Mouse (Mus musculus) mouse embryonic stem cell (cell line): ENCODE results near the gene Nipa1.
"Not testable (repeated sequence)": the region's sequence is repeated elsewhere in the genome, so short reads cannot be mapped to it uniquely, and the experiment has no call there.

Source experiments
- in situ Hi-C, 2 experiments: fragments of 300-500 bp; cut with MboI; formaldehyde crosslinking; loops; 1 replicate in 1 of 2; 3 replicates in 1 of 2; pipeline ENCODE4 v1.14.3; 2019 to 2020; ENCODE audit warnings: low sequenced_read_pairs in 2 of 2, low pct_unique_long_range_greater_than_20kb in 1 of 2, mixed read lengths in 1 of 2; ENCODE audit not compliant: unreplicated experiment in 1 of 2

Gene Nipa1

GRCm38 (mm10) chr7:56014002-56014702 is 5.6 kb downstream of the Nipa1 start:
- in situ Hi-C loops, result not testable (repeated sequence)

DNA sequence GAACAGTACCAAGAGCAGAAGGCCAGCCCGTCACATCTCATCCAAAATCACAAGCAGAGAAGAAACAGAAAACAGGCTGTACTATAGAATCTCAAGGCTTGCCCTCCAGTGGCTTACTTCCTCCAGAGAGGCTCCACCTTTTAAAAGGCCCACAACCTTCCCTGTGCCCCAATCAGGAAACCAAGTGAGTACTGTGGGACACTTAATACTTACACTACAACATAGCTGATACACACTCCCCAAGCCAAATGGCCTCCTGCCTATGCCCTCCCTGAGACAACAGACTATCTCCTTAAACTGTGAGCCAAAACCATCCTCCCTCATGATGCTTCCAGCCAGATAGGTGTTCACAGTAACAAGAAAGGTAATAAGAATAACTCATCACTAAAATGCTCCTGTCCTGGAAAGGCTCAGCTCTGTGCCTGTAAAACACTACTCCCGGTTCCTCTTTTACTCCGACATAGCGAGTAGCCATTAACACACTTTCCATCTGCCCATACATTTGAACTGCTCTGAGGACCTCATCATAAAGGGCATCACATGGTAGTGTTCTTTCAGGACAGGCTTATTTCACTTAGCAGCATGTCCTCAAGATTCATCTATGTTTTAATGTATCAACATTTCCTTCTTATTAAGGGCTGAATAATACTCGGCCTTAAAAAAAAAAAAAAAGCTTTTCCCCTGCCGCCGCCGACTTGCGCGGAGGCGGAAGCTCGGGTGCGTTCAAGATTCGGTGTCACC is 6.3 kb downstream of the Nipa1 start:
- in situ Hi-C loops, result no loop called here

DNA sequence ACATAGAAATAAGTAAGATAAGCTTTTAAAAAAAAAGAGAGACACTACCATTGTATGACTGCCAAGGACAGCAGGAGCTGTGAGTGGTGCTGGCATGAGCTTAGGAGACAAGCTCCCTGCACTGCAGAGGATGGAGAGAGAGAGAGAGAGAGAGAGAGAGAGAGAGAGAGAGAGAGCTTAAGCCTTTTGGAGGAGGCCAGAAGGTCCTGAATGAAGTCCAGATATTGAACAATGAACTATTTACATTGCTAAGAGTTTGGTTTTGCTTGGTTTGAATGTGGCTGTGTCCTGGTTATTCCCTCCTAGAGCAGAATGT is 8.8 kb downstream of the Nipa1 start:
- in situ Hi-C loops, result no loop called here

- in situ Hi-C loops, result no loop called here
Observed at GRCm38 (mm10) chr7:56010318-56011017, 9.3 kb downstream of the Nipa1 start.

GRCm38 (mm10) chr7:55998997-55999396 is 20.8 kb downstream of the Nipa1 start:
- in situ Hi-C loops, result no loop called here

GRCm38 (mm10) chr7:55995013-55995412 is 24.7 kb downstream of the Nipa1 start:
- in situ Hi-C loops, result no loop called here

DNA sequence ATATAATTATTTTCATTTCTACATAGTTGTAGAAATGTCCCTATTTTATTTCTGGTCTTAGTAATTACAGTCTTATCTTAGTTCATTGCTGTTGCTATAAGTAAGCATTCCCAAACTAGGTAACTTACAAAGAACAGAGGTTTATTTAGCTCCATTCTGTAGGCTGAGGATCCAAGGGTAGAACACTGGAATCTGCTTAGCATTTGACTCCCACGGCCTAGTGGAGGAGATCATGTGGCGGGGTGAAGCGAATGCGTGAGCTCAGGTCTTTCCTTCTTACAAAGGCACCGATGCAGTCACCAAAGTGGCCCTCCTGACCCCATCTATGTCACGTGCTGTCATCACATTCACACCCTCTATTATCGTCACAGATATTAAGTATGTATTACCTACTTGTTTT is 27.9 kb downstream of the Nipa1 start:
- in situ Hi-C loops, result no loop called here

DNA sequence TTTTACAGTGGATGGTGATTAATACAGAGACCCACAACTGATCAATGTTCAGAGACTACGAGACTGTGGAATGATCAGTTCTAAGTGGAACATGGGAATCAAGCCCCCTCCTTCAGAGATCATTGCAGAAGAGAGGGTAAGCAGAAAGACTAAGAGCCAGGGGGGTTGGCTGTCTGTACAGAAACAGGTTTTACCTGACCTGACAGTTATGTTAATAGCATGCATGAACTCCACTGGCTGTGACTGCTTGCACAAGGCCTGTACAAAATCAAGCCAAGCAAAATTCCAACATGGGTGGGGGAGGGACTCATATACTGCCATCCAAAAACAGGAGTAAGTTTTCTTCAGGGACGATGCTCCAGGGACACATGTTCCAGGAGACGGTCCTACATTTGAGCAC is 28.6 kb downstream of the Nipa1 start:
- in situ Hi-C loops, result no loop called here

DNA sequence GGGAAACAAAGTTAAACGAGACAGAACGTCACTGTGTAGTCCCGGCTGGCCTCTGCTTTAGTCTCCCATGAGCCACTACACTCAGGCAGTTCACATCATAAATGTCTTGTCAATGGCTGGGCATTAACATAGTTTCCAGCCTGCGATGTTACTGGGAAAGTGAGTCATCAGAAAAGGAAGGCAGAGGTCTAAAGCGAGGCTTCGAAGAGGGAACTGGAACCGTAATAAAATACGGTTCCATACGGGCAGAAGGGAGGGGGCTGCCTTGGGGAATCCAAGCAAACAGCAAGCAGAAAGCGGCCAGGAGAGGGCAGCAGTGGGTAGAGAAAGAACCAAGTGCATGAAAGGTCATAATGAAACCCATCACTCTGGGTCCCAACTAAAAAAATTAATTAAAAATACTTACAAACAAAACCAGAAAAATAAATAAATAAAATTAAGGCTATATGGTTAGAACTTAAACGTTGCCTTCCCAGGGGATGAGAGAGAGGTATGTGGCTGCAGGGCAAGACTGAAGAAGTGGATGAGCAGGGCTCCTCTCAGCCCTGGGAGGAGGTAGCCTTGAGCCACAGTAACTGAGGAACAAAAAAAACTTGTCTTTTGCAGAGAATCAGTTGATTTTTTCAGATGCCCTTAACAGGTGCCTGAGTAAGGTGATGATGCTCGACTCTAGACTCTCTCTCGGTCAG is 33.1 kb downstream of the Nipa1 start:
- in situ Hi-C loops, result loop anchor here (5.0 to 10.0 kb wide), 2 partner anchors 56 to 58 kb away; no protein-coding TSS in a partner anchor

- in situ Hi-C loops, result loop anchor here (5.0 to 10.0 kb wide), 2 partner anchors 58 to 60 kb away; no protein-coding TSS in a partner anchor
Observed at GRCm38 (mm10) chr7:55984754-55985153, 35.0 kb downstream of the Nipa1 start.

DNA sequence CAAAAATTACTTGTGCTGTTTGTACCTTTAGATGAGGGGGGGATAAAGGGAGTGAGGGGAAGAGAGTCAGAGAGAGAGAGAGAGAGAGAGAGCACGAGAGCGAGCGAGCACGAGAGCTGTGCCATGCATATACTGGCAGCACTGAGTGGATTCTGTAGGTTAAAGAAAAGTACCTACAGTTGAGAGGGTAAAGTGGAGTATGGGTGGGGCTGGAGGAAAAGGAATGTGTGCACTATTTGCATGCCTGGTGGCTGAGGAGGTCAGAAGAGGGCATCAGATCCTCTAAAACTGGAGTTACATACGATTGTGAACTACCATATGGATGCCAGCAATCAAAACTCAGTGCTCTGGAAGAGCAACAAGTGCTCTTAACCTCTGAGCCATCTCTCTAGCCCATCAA is 36.6 kb downstream of the Nipa1 start:
- in situ Hi-C loops, result loop anchor here in 1 of 2 experiments (10.0 kb wide), 1 partner anchor 62 kb away; no protein-coding TSS in a partner anchor

- in situ Hi-C loops, result loop anchor here in 1 of 2 experiments (10.0 kb wide), 1 partner anchor 63 kb away; no protein-coding TSS in a partner anchor
Observed at GRCm38 (mm10) chr7:55982010-55982700, 37.6 kb downstream of the Nipa1 start.

DNA sequence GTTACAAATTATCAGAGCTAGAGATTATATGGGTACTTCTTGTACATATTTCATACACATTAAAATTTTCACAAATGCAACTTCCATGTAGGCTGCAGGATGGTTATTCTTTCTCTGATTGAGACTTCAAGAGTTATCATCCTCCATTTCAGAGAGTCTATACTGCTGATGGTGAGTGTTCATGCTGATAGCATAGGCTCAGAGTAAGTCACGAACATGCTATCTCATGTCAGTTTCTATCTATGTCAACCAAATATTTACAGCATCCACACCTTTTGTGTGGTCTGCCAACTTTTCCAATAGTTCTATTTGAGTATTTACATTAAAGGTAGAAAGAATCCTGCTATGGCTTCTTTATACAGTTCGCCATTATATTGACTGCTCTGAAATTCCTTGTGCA is 38.2 kb downstream of the Nipa1 start:
- in situ Hi-C loops, result loop anchor here in 1 of 2 experiments (10.0 kb wide), 1 partner anchor 63 kb away; no protein-coding TSS in a partner anchor

DNA sequence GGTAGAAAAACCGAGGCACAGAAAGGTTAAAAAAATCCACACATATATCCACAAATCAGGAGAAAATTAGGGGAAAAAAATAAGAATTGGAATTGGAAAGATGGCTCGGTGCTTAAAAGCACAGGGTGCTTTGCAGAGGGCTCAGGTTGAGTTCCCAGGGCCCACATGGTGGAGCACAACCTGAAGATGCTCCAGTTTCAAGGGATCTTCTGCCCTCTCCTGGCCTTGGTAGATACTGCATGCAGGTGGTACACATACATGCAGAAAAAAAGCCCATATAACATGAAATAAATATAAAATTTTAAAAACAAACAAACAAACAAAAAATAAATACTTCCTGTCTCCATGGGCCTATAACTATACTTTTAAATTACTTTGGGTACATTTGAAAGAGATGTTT is 45.3 kb downstream of the Nipa1 start:
- in situ Hi-C loops, result no loop called here

GRCm38 (mm10) chr7:55969415-55969814 is 50.3 kb downstream of the Nipa1 start:
- in situ Hi-C loops, result no loop called here

DNA sequence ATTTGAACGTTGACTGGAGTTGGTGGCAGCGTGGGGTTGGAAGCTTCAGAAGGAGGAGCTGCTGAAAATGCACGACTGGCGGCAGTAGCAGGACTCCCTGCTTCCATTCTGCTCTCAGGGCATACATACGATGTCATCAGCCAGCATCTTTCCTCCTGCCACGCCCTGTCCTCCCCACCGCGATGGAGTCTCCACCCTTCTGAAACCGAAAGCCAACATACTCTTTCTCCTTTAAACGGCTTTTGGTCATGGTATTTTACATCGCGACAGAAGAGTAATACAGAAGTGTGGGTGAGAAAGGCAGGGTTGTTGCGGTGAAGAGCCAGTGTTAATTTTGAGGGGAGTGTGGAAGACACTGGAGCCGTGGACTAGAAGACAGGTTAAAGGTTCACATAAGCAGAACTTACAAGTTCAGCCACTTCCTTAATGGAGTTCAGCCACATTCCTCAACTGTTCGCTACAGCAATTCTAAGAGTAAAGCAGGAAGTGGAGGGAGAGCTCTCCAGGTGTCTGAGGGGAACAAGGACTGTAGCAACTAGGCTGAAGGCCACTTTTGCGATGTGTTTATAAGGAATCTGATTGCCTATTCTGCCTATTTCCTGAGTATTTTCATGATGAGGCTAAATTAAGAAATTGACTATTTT is 51.4 kb downstream of the Nipa1 start:
- in situ Hi-C loops, result no loop called here

- in situ Hi-C loops, result no loop called here
Observed at GRCm38 (mm10) chr7:55966866-55967460, 52.8 kb downstream of the Nipa1 start.
